Mouse (Mus musculus): ENCODE data around the gene Ndufaf2.

DNA sequence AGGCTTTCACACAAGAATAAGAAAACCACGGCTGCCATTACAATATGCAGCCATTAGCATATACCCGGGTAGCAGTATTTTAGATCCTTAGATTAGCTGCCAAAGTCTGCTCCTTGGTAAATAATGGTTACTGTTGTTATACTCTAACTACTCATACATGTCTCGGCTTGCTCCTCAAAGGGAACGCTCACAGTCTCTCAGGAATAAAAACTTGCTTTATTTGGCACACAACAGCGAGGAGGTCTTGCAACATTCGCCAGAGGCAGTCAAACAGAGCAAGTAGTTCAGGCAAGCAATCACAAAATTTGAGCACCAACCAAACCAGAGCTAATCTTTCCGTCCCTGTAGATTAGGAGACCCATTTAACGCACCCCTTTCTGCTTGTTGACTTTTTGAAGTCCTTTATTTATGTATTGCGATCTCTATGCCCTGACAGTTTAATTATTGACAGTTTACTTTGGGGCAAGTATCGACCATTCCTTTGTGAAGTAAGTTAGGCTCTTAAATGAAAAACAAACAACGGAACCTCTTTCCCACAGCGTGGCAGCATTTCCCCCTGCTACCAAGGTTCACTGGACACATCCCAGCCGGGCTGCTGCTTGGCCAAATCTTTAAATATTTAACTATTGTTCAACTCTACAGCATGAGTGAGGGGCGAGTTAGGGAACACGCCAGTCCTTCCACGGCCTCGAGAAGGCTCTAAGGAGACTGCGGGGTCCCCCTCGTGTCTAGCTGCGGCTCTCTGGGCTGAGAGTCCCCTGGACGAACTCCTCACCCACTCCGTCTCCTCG lies 114.8 kb downstream of the Ndufaf2 start:
- 0 out of 2 replicates have a peak, but pooled peaks have one; percentile 14 for TF ChIP-seq CTCF (IDR thresholded peaks at IDR 0.05; ENCODE audit: extremely low read depth, insufficient read length, insufficient replicate concordance, low read depth, low read length)
- TF ChIP-seq POLR2A (IDR thresholded peaks at IDR 0.05; ENCODE audit: low read depth, low read length): no peak

Measured in small intestine, adult 2 months (tissue).